Mouse (Mus musculus) MEL (cell line): ENCODE measurements around the gene Nr2f2. TPM values are rescaled to one million over a fixed set of nuclear protein-coding genes. Genes with fewer than 3 reads are reported as not detected.

Experiments
- DNase-seq: peaks from one replicate; pipeline ENCODE4 v3.0.0; 2011; ENCODE audit warnings: low read depth, low spot score
- H3K27ac ChIP-seq: 2 replicates; pipeline ENCODE4 v1.5.1; 2012; ENCODE audit warnings: low read depth, mild to moderate bottlenecking, control low read depth, low read length, moderate library complexity; ENCODE audit not compliant: control insufficient read depth
- H3K27me3 ChIP-seq, 2 experiments: fragments of 150-350 bp in 1 of 2; sonication (generic) in 1 of 2; 2 replicates each; pipeline ENCODE4 v1.6.1; 2012; ENCODE audit warnings: low read length in 2 of 2, mild to moderate bottlenecking in 2 of 2, improper control_type of control experiment in 1 of 2, moderate library complexity in 1 of 2; ENCODE audit not compliant: insufficient read depth in 2 of 2, control insufficient read depth in 1 of 2
- H3K36me3 ChIP-seq, 2 experiments: 2 replicates each; pipeline ENCODE4 v1.6.1; 2012 to 2014; ENCODE audit warnings: low read length in 2 of 2, improper control_type of control experiment in 1 of 2, inconsistent platforms in 1 of 2, mild to moderate bottlenecking in 1 of 2; ENCODE audit not compliant: insufficient read depth in 2 of 2, control insufficient read depth in 1 of 2
- H3K4me1 ChIP-seq, 2 experiments: fragments of 150-350 bp in 1 of 2; sonication (generic) in 1 of 2; 2 replicates each; pipeline ENCODE4 v1.6.1; 2012; ENCODE audit warnings: low read length in 2 of 2, improper control_type of control experiment in 1 of 2, mild to moderate bottlenecking in 1 of 2; ENCODE audit not compliant: insufficient read depth in 2 of 2, control insufficient read depth in 1 of 2
- H3K4me3 ChIP-seq, 2 experiments: fragments of 150-350 bp in 1 of 2; sonication (generic) in 1 of 2; 2 replicates each; pipeline ENCODE4 v1.5.1; 2012; ENCODE audit warnings: low read depth in 2 of 2, low read length in 2 of 2, mild to moderate bottlenecking in 2 of 2, moderate library complexity in 2 of 2, control low read depth in 1 of 2, improper control_type of control experiment in 1 of 2; ENCODE audit not compliant: control insufficient read depth in 1 of 2, insufficient read depth in 1 of 2
- H3K79me2 ChIP-seq: 2 replicates; pipeline ENCODE4 v1.6.1; 2012; ENCODE audit warnings: mild to moderate bottlenecking, low read length, moderate library complexity; ENCODE audit not compliant: control insufficient read depth, poor library complexity, insufficient read depth
- H3K9ac ChIP-seq: 2 replicates; pipeline ENCODE4 v1.6.1; 2012; ENCODE audit warnings: low read depth, mild to moderate bottlenecking, control low read depth, low read length, moderate library complexity; ENCODE audit not compliant: control insufficient read depth, poor library complexity, severe bottlenecking
- H3K9me3 ChIP-seq: fragments of 150-350 bp; sonication (generic); replicated peaks from 2 replicates; pipeline ENCODE4 v1.6.1; 2012; ENCODE audit warnings: mild to moderate bottlenecking, low read length, improper control_type of control experiment, moderate library complexity; ENCODE audit not compliant: insufficient read depth
- CHD1 ChIP-seq: IDR thresholded peaks from 2 replicates; pipeline ENCODE4 v1.6.1; 2012; ENCODE audit warnings: low read depth, mild to moderate bottlenecking, inconsistent platforms, low read length, improper control_type of control experiment
- CTCF ChIP-seq, 3 experiments: IDR thresholded peaks in 2 of 3; conservative IDR thresholded peaks in 1 of 3; 2 replicates each; pipeline ENCODE4 v1.5.1; 2011 to 2012; ENCODE audit warnings: low read length in 3 of 3, low read depth in 2 of 3, mild to moderate bottlenecking in 2 of 3, improper control_type of control experiment in 1 of 3, inconsistent platforms in 1 of 3, mixed read lengths in 1 of 3, moderate library complexity in 1 of 3; ENCODE audit not compliant: control insufficient read depth in 1 of 3, insufficient read depth in 1 of 3, poor library complexity in 1 of 3, severe bottlenecking in 1 of 3
- EP300 ChIP-seq, 2 experiments: IDR thresholded peaks; 2 replicates each; pipeline ENCODE4 v1.6.1; 2011; ENCODE audit warnings: improper control_type of control experiment in 2 of 2, low read length in 2 of 2, low read depth in 1 of 2, mild to moderate bottlenecking in 1 of 2
- ETS1 ChIP-seq: IDR thresholded peaks from 2 replicates; pipeline ENCODE4 v1.6.1; 2012; ENCODE audit warnings: low read depth, mild to moderate bottlenecking, inconsistent platforms, low read length, improper control_type of control experiment, moderate library complexity
- GATA1 ChIP-seq: IDR thresholded peaks from 2 replicates; pipeline ENCODE4 v1.6.1; 2011; ENCODE audit warnings: low read depth, low read length, improper control_type of control experiment
- JUND ChIP-seq: IDR thresholded peaks from 2 replicates; pipeline ENCODE4 v1.6.1; 2011; ENCODE audit warnings: low read depth, mild to moderate bottlenecking, improper control_type of control experiment, low read length
- KAT2A ChIP-seq: conservative IDR thresholded peaks from 2 replicates; pipeline ENCODE4 v1.6.1; 2012; ENCODE audit warnings: low read depth, low read length, improper control_type of control experiment, inconsistent platforms
- MEF2A ChIP-seq: IDR thresholded peaks from 2 replicates; pipeline ENCODE4 v1.6.1; 2014; ENCODE audit warnings: low read depth, mild to moderate bottlenecking, inconsistent platforms, low read length, improper control_type of control experiment; ENCODE audit not compliant: poor library complexity, insufficient replicate concordance, severe bottlenecking; ENCODE audit errors: extremely low read depth
- POLR2A ChIP-seq, 2 experiments: IDR thresholded peaks; 2 replicates each; pipeline ENCODE4 v1.6.1; 2011 to 2012; ENCODE audit warnings: low read length in 2 of 2, mild to moderate bottlenecking in 2 of 2, control low read depth in 1 of 2, improper control_type of control experiment in 1 of 2, low read depth in 1 of 2, moderate library complexity in 1 of 2; ENCODE audit not compliant: control insufficient read depth in 1 of 2, insufficient read depth in 1 of 2, poor library complexity in 1 of 2
- TAL1 ChIP-seq: IDR thresholded peaks from 2 replicates; pipeline ENCODE4 v1.6.1; 2012; ENCODE audit warnings: mild to moderate bottlenecking, inconsistent platforms, low read length, moderate library complexity, mixed read lengths
- UBTF ChIP-seq: IDR thresholded peaks from 2 replicates; pipeline ENCODE4 v1.6.1; 2012; ENCODE audit warnings: low read depth, mild to moderate bottlenecking, inconsistent platforms, low read length, improper control_type of control experiment, moderate library complexity, borderline replicate concordance; ENCODE audit not compliant: insufficient read depth
- ZC3H11A ChIP-seq: IDR thresholded peaks from 2 replicates; pipeline ENCODE4 v1.6.1; 2012; ENCODE audit warnings: low read depth, mild to moderate bottlenecking, inconsistent platforms, low read length, improper control_type of control experiment
- ZMIZ1 ChIP-seq: IDR thresholded peaks from 2 replicates; pipeline ENCODE4 v1.6.1; 2012; ENCODE audit warnings: low read depth, mild to moderate bottlenecking, inconsistent platforms, low read length, improper control_type of control experiment, moderate library complexity
- polyA plus RNA-seq, 2 experiments: library from polyadenylated mRNA; stranded (reverse) in 1 of 2; unstranded in 1 of 2; fragments of >175 nt in 1 of 2; fragments of >200 nt in 1 of 2; gene quantifications; 2 replicates each; pipeline versions ENCODE4 v1.2.1 to v1.2.4; 2012; ENCODE audit warnings: low replicate concordance in 2 of 2, low read depth in 1 of 2; ENCODE audit not compliant: insufficient read length in 2 of 2, insufficient read depth in 1 of 2, missing spikeins in 1 of 2
- total RNA-seq: library from RNA; depleted of rRNA; stranded (reverse); fragments of 300-350 nt; gene quantifications from 2 replicates; pipeline ENCODE4 v1.2.3, GENCODE M21; 2012

Nr2f2 gene
- total and polyA plus RNA-seq, 3 experiments = not detected

DNA sequence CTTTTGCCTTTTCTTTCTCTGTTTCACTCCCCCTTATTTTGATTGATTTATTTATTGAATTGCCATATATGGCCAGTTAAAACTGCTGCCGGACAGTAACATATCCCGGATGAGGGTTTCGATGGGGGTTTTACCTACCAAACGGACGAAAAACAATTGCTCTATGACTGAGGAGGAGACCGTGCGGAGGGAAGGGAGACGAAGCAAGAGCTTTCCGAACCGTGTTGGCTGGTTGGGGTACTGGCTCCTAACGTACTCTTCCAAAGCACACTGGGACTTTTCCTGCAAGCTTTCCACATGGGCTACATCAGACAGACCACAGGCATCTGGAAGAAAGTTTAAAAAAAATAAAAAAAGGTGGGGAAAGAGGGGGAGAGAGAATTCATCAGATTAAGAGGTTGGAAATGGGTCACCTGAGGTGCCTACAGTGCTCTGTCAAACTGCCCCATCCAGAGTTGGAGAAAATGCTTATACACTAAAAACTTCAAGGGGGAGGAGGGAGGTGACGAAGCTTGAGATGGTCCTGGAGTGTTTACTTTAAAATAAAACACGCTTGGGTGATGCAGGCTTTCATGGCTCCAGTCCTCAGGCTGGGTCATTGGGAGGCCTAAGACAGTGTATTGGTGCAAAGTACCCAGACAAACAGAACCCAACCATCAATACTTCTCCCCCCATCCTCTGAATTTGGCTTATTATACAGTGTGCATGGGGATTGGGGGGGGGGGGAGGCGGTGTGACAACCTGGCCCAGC is 11.8 kb downstream of the Nr2f2 start:
- H3K27me3 ChIP-seq = no peaks in the 10 kb centered on the region
- H3K4me1 ChIP-seq = no peaks in the 10 kb centered on the region
- no peak for TF ChIP-seq TAL1
- no peak for DNase-seq
- H3K36me3 ChIP-seq = no peaks in the 10 kb centered on the region
- H3K79me2 ChIP-seq = no peaks in the 10 kb centered on the region
- no peak overlapping the region for H3K4me3 ChIP-seq
- no peak overlapping the region for H3K9ac ChIP-seq
- H3K9me3 ChIP-seq = no peaks in the 10 kb centered on the region
- H3K27ac ChIP-seq = no peak overlapping the region

DNA sequence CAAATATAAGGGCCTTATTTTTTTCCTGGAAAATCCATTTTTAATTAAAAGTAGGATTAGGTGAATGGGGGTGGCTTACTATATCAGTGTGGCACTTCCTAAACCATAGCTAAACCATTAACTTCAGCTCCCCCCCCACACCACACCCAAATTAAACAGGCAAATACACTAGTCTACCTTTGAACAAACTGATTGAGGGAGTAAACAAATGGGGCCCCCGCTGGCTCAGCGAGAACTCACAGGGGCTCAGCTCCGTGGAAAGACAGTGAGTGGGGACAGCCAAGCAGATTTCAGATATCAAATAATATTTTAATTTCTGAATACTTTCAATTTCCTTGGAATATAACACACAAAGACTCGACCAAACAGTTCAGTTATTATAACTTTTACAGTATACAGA is 13.4 kb downstream of the Nr2f2 start:
- H3K9ac ChIP-seq = no peak overlapping the region
- no peak for TF ChIP-seq UBTF
- no peak for TF ChIP-seq GATA1
- TF ChIP-seq EP300 (IDR thresholded peaks at IDR 0.05; ENCODE audit: low read depth in 1 of 2, low read length in 2 of 2) = no peak
- TF ChIP-seq CTCF (IDR thresholded peaks at IDR 0.05 in 2 of 3, conservative IDR thresholded peaks at IDR 0.05 in 1 of 3; ENCODE audit: control insufficient read depth in 1 of 3, insufficient read depth in 1 of 3, low read depth in 2 of 3, low read length in 3 of 3, poor library complexity in 1 of 3, severe bottlenecking in 1 of 3) = no peak
- no peak for TF ChIP-seq MEF2A
- no peak for TF ChIP-seq ZC3H11A
- no peak for TF ChIP-seq POLR2A (IDR thresholded peaks at IDR 0.05; ENCODE audit: control insufficient read depth in 1 of 2, insufficient read depth in 1 of 2, low read depth in 1 of 2, low read length in 2 of 2, poor library complexity in 1 of 2)
- no peaks in the 10 kb centered on the region for H3K36me3 ChIP-seq
- no peak overlapping the region for H3K4me3 ChIP-seq
- DNase-seq = no peak
- no peaks in the 10 kb centered on the region for H3K4me1 ChIP-seq
- H3K79me2 ChIP-seq = no peaks in the 10 kb centered on the region
- H3K27me3 ChIP-seq = no peaks in the 10 kb centered on the region
- no peak overlapping the region for H3K27ac ChIP-seq
- no peaks in the 10 kb centered on the region for H3K9me3 ChIP-seq

DNA sequence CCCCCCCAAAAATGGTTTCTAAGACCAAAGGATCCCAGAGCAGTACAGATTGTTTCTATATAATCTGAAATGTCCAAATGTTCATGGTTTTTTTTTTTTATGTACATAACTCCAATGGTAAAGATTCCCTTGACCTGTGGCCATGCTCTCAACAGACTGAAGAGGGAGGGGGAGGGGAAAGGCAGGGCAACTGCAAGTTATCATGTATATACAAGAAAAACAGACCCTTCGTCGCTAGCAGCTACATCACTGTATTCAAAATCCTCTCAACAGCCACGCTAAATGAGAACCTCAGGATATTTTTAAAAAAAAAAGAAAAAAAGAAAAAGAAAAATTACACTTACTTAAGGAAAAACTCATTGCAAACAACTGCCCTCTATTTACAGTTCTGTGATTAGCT is 13.9 kb downstream of the Nr2f2 start:
- Histone ChIP-seq H3K4me1 (no peaks in the 10 kb centered on the region), H3K27ac (no peak overlapping the region), H3K27me3 (no peaks in the 10 kb centered on the region), H3K79me2 (no peaks in the 10 kb centered on the region), H3K9me3 (no peaks in the 10 kb centered on the region), H3K36me3 (no peaks in the 10 kb centered on the region), H3K9ac (no peak overlapping the region), H3K4me3 (no peak overlapping the region)
- no peak for TF ChIP-seq MEF2A
- no peak for TF ChIP-seq POLR2A (IDR thresholded peaks at IDR 0.05; ENCODE audit: control insufficient read depth in 1 of 2, insufficient read depth in 1 of 2, low read depth in 1 of 2, low read length in 2 of 2, poor library complexity in 1 of 2)
- no peak for TF ChIP-seq JUND
- TF ChIP-seq ZC3H11A = no peak
- no peak for TF ChIP-seq ETS1
- TF ChIP-seq CHD1 = no peak
- no peak for TF ChIP-seq ZMIZ1
- no peak for TF ChIP-seq KAT2A
- DNase-seq = no peak
